Mouse (Mus musculus): ENCODE results near the gene Idh3a. TPM values are rescaled to one million over a fixed set of nuclear protein-coding genes. Genes with fewer than 3 reads are reported as not detected.
"Not testable (repeated sequence)": the region's sequence is repeated elsewhere in the genome, so short reads cannot be mapped to it uniquely, and the experiment has no call there.

Gene Idh3a
- polyA plus RNA-seq, 1 experiment from 2014 or later, result 141 TPM

- H3K4me3 ChIP-seq (ENCODE audit: low read depth, low read length), result no peak overlapping the region
- no peaks in the 10 kb centered on the region for H3K4me1 ChIP-seq (ENCODE audit: control insufficient read depth, insufficient read depth, low read length)
- no peak overlapping the region for H3K4me2 ChIP-seq (ENCODE audit: low read length)
- whole genome bisulfite sequencing, result 84% methylated on average over 9 of the region's 9 CpGs
- ATAC-seq (no peak), DNase-seq (ENCODE audit: low spot score) (no peak)
- H3K27me3 ChIP-seq (replicated peaks; ENCODE audit: control insufficient read depth, insufficient read depth, low read length), result no peaks in the 10 kb centered on the region
- H3K27ac ChIP-seq (ENCODE audit: low read depth, low read length), result no peak overlapping the region
- H3K36me3 ChIP-seq (ENCODE audit: control insufficient read depth, insufficient read depth, low read length), result no peaks in the 10 kb centered on the region
- no peaks in the 10 kb centered on the region for H3K9me3 ChIP-seq (replicated peaks; ENCODE audit: control insufficient read depth, low read length)
- no peak overlapping the region for H3K9ac ChIP-seq (ENCODE audit: low read length)
These were observed 14.8 kb upstream of the Idh3a start for GRCm38 (mm10) chr9:54571130-54571839.

GRCm38 (mm10) chr9:54583712-54584111 lies 2.4 kb upstream of the Idh3a start:
- no peaks in the 10 kb centered on the region for H3K9me3 ChIP-seq (replicated peaks; ENCODE audit: control insufficient read depth, low read length)
- no peak for DNase-seq (ENCODE audit: low spot score)
- no peak for ATAC-seq
- 71% methylated on average over 1 of the region's 1 CpGs for WGBS
- no peaks in the 10 kb centered on the region for H3K27me3 ChIP-seq (replicated peaks; ENCODE audit: control insufficient read depth, insufficient read depth, low read length)
- no peak overlapping the region for H3K9ac ChIP-seq (ENCODE audit: low read length)
- H3K4me3 ChIP-seq (ENCODE audit: low read depth, low read length), result no peak overlapping the region
- H3K4me2 ChIP-seq (ENCODE audit: low read length), result no peak overlapping the region
- H3K36me3 ChIP-seq (ENCODE audit: control insufficient read depth, insufficient read depth, low read length), result no peaks in the 10 kb centered on the region
- H3K27ac ChIP-seq (ENCODE audit: low read depth, low read length), result no peak overlapping the region
- peaks cover 12% of the 10 kb centered on the region for H3K4me1 ChIP-seq (ENCODE audit: control insufficient read depth, insufficient read depth, low read length)

- not testable (repeated sequence) for H3K4me2 ChIP-seq (ENCODE audit: low read length); ATAC-seq; H3K27me3 ChIP-seq (replicated peaks; ENCODE audit: control insufficient read depth, insufficient read depth, low read length); H3K9me3 ChIP-seq (replicated peaks; ENCODE audit: control insufficient read depth, low read length); H3K27ac ChIP-seq (ENCODE audit: low read depth, low read length); H3K4me3 ChIP-seq (ENCODE audit: low read depth, low read length); H3K9ac ChIP-seq (ENCODE audit: low read length); H3K36me3 ChIP-seq (ENCODE audit: control insufficient read depth, insufficient read depth, low read length); DNase-seq (ENCODE audit: low spot score)
- WGBS, result 71% methylated on average over 2 of the region's 2 CpGs
- peaks cover 12% of the 10 kb centered on the region for H3K4me1 ChIP-seq (ENCODE audit: control insufficient read depth, insufficient read depth, low read length)
These were observed 2.0 kb upstream of the Idh3a start for GRCm38 (mm10) chr9:54584127-54584526.

DNA sequence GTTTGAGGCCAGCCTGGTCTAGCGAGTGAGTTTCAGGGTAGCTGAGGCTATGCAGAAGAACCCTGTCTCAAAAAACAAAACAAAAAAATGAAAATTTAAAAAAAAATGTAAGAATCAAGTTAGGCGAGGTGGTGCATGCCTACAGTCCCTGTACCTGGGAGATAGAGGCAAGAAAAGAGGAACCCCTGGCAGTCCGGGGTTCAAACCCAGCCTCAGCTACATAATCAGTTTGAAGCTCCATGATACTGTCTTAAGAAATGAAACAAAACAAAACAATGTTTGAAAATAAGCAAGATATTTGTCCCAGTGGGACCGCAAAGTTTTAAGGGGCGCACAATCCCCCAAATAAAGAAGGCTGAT lies 315 bp upstream of the Idh3a start:
- peak overlapping the region; percentile 88 for H3K4me3 ChIP-seq (ENCODE audit: low read depth, low read length)
- peak overlapping the region; percentile 67 for H3K4me2 ChIP-seq (ENCODE audit: low read length)
- H3K36me3 ChIP-seq (ENCODE audit: control insufficient read depth, insufficient read depth, low read length), result peaks cover 3% of the 10 kb centered on the region
- no peaks in the 10 kb centered on the region for H3K27me3 ChIP-seq (replicated peaks; ENCODE audit: control insufficient read depth, insufficient read depth, low read length)
- H3K4me1 ChIP-seq (ENCODE audit: control insufficient read depth, insufficient read depth, low read length), result peaks cover 12% of the 10 kb centered on the region
- no peak overlapping the region for H3K27ac ChIP-seq (ENCODE audit: low read depth, low read length)
- WGBS, result 30% methylated on average over 5 of the region's 5 CpGs
- no peak for DNase-seq (ENCODE audit: low spot score)
- H3K9ac ChIP-seq (ENCODE audit: low read length), result peak overlapping the region; percentile 88; the same call in 1 of the 2 replicates
- no peaks in the 10 kb centered on the region for H3K9me3 ChIP-seq (replicated peaks; ENCODE audit: control insufficient read depth, low read length)
- ATAC-seq, result peak; percentile 38

GRCm38 (mm10) chr9:54587863-54588262 lies 1.7 kb downstream of the Idh3a start:
- Histone ChIP-seq H3K36me3 (ENCODE audit: control insufficient read depth, insufficient read depth, low read length) (peaks cover 20% of the 10 kb centered on the region), H3K4me3 (ENCODE audit: low read depth, low read length) (no peak overlapping the region), H3K9ac (ENCODE audit: low read length) (no peak overlapping the region), H3K9me3 (replicated peaks; ENCODE audit: control insufficient read depth, low read length) (no peaks in the 10 kb centered on the region), H3K27me3 (replicated peaks; ENCODE audit: control insufficient read depth, insufficient read depth, low read length) (no peaks in the 10 kb centered on the region), H3K4me1 (ENCODE audit: control insufficient read depth, insufficient read depth, low read length) (peaks cover 12% of the 10 kb centered on the region), H3K27ac (ENCODE audit: low read depth, low read length) (no peak overlapping the region), H3K4me2 (ENCODE audit: low read length) (peak overlapping the region; percentile 67; the same call in 1 of the 2 replicates)
- ATAC-seq (no peak), DNase-seq (ENCODE audit: low spot score) (no peak)
- 60% methylated on average over 4 of the region's 4 CpGs for WGBS

GRCm38 (mm10) chr9:54593652-54594051 lies 7.5 kb downstream of the Idh3a start:
- not testable (repeated sequence) for DNase-seq (ENCODE audit: low spot score); H3K4me1 ChIP-seq (ENCODE audit: control insufficient read depth, insufficient read depth, low read length); H3K9me3 ChIP-seq (replicated peaks; ENCODE audit: control insufficient read depth, low read length); H3K9ac ChIP-seq (ENCODE audit: low read length); H3K27ac ChIP-seq (ENCODE audit: low read depth, low read length); ATAC-seq; H3K27me3 ChIP-seq (replicated peaks; ENCODE audit: control insufficient read depth, insufficient read depth, low read length); H3K4me3 ChIP-seq (ENCODE audit: low read depth, low read length); H3K4me2 ChIP-seq (ENCODE audit: low read length)
- peaks cover 75% of the 10 kb centered on the region for H3K36me3 ChIP-seq (ENCODE audit: control insufficient read depth, insufficient read depth, low read length)
- WGBS, result 73% methylated on average over 4 of the region's 4 CpGs

DNA sequence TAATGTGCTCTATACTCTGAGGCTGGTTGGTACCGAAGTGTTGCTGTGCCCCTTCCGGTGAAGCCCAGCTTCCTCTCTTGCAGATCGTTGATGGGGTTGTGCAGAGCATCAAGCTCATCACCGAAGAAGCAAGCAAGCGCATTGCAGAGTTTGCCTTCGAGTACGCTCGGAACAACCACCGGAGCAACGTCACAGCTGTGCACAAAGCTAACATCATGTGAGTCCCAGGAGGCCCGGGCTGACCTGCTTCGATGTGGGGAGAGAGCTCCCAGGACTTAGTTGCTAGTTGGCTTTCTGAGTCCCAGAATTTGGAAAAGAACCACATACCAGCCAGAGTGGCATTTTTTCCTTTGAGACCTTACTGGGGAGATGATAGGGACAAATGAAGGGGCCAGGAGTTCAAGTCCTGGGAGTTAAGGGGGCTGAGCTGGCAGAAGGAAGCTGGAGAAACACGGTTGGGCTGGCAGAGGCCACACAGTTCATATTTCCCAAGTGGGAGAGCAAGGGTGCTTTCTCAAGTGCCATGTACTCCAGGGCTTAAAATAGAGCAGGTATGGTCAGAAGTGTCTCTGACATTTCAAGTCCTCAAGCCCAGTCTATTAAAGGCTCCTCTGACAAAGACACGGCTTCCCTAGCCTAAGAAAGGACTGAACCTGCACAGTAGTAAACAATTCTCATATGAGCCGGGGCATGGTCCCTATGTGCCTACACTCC lies 10.8 kb downstream of the Idh3a start:
- 95% methylated on average over 15 of the region's 15 CpGs for WGBS
- H3K27ac ChIP-seq (ENCODE audit: low read depth, low read length), result no peak overlapping the region
- no peak overlapping the region for H3K4me3 ChIP-seq (ENCODE audit: low read depth, low read length)
- H3K4me2 ChIP-seq (ENCODE audit: low read length), result no peak overlapping the region
- H3K36me3 ChIP-seq (ENCODE audit: control insufficient read depth, insufficient read depth, low read length), result peaks cover 93% of the 10 kb centered on the region
- H3K27me3 ChIP-seq (replicated peaks; ENCODE audit: control insufficient read depth, insufficient read depth, low read length), result no peaks in the 10 kb centered on the region
- DNase-seq (ENCODE audit: low spot score) (no peak), ATAC-seq (no peak)
- H3K9ac ChIP-seq (ENCODE audit: low read length), result no peak overlapping the region
- H3K4me1 ChIP-seq (ENCODE audit: control insufficient read depth, insufficient read depth, low read length), result no peaks in the 10 kb centered on the region
- no peaks in the 10 kb centered on the region for H3K9me3 ChIP-seq (replicated peaks; ENCODE audit: control insufficient read depth, low read length)

- Histone ChIP-seq H3K27me3 (replicated peaks; ENCODE audit: control insufficient read depth, insufficient read depth, low read length) (no peaks in the 10 kb centered on the region), H3K9me3 (replicated peaks; ENCODE audit: control insufficient read depth, low read length) (no peaks in the 10 kb centered on the region), H3K4me3 (ENCODE audit: low read depth, low read length) (no peak overlapping the region), H3K4me2 (ENCODE audit: low read length) (no peak overlapping the region), H3K36me3 (ENCODE audit: control insufficient read depth, insufficient read depth, low read length) (peaks cover 74% of the 10 kb centered on the region), H3K4me1 (ENCODE audit: control insufficient read depth, insufficient read depth, low read length) (no peaks in the 10 kb centered on the region), H3K27ac (ENCODE audit: low read depth, low read length) (no peak overlapping the region), H3K9ac (ENCODE audit: low read length) (no peak overlapping the region)
- no peak for ATAC-seq
- 81% methylated on average over 2 of the region's 2 CpGs for WGBS
- no peak for DNase-seq (ENCODE audit: low spot score)
These were observed 16.3 kb downstream of the Idh3a start for GRCm38 (mm10) chr9:54602386-54602785.

GRCm38 (mm10) chr9:54602916-54603315 lies 16.8 kb downstream of the Idh3a start:
- 55% methylated on average over 7 of the region's 7 CpGs for WGBS
- no peak overlapping the region for H3K9ac ChIP-seq (ENCODE audit: low read length)
- H3K27ac ChIP-seq (ENCODE audit: low read depth, low read length), result no peak overlapping the region
- H3K4me1 ChIP-seq (ENCODE audit: control insufficient read depth, insufficient read depth, low read length), result no peaks in the 10 kb centered on the region
- no peak for ATAC-seq
- no peak overlapping the region for H3K4me3 ChIP-seq (ENCODE audit: low read depth, low read length)
- no peak overlapping the region for H3K4me2 ChIP-seq (ENCODE audit: low read length)
- peaks cover 68% of the 10 kb centered on the region for H3K36me3 ChIP-seq (ENCODE audit: control insufficient read depth, insufficient read depth, low read length)
- H3K9me3 ChIP-seq (replicated peaks; ENCODE audit: control insufficient read depth, low read length), result no peaks in the 10 kb centered on the region
- H3K27me3 ChIP-seq (replicated peaks; ENCODE audit: control insufficient read depth, insufficient read depth, low read length), result no peaks in the 10 kb centered on the region
- no peak for DNase-seq (ENCODE audit: low spot score)

All from forebrain, embryonic 14.5 days (tissue).